Mouse (Mus musculus) limb, embryonic 11.5 days (tissue): ENCODE data around the gene Cd7. TPM values are rescaled to one million over a fixed set of nuclear protein-coding genes. Genes with fewer than 3 reads are reported as not detected.
"Not testable (repeated sequence)": the region's sequence is repeated elsewhere in the genome, so short reads cannot be mapped to it uniquely, and the experiment has no call there.

Source experiments
- ATAC-seq: fragments of 200-750 bp; cut with Nextera tagmentation; 2 replicates; pipeline ENCODE4 v1.8.0; 2017; ENCODE audit warnings: low read depth; ENCODE audit not compliant: insufficient number of reproducible peaks, low FRiP score, low TSS enrichment
- DNase-seq: peaks from one replicate; pipeline ENCODE4 v3.0.0-alpha.2; 2015; ENCODE audit warnings: low spot score
- H3K27ac ChIP-seq: fragments of 300-500 bp; sonication (generic); replicated peaks from 2 replicates; pipeline ENCODE4 v1.5.1; 2014; ENCODE audit warnings: low read depth, mild to moderate bottlenecking, low read length
- H3K27me3 ChIP-seq: fragments of 300-500 bp; sonication (generic); 2 replicates; pipeline ENCODE4 v1.6.1; 2014; ENCODE audit warnings: mild to moderate bottlenecking, low read length, mixed read lengths; ENCODE audit not compliant: control insufficient read depth, insufficient read depth
- H3K36me3 ChIP-seq: fragments of 300-500 bp; sonication (generic); 2 replicates; pipeline ENCODE4 v1.6.1; 2014; ENCODE audit warnings: mild to moderate bottlenecking, low read length, moderate library complexity, mixed read lengths; ENCODE audit not compliant: control insufficient read depth, insufficient read depth
- H3K4me1 ChIP-seq: fragments of 300-500 bp; sonication (generic); 2 replicates; pipeline ENCODE4 v1.6.1; 2014; ENCODE audit warnings: low read length, mixed read lengths; ENCODE audit not compliant: control insufficient read depth, insufficient read depth
- H3K4me2 ChIP-seq: fragments of 300-500 bp; sonication (generic); 2 replicates; pipeline ENCODE4 v1.6.1; 2014; ENCODE audit warnings: low read depth, mild to moderate bottlenecking, moderate library complexity; ENCODE audit not compliant: severe bottlenecking
- H3K4me3 ChIP-seq: fragments of 300-500 bp; sonication (generic); 2 replicates; pipeline ENCODE4 v1.5.1; 2014; ENCODE audit warnings: low read depth, low read length
- H3K9ac ChIP-seq: fragments of 300-500 bp; sonication (generic); 2 replicates; pipeline ENCODE4 v1.6.1; 2014; ENCODE audit warnings: mild to moderate bottlenecking, low read length
- H3K9me3 ChIP-seq: fragments of 300-500 bp; sonication (generic); 2 replicates; pipeline ENCODE4 v1.6.1; 2016; ENCODE audit warnings: low read length; ENCODE audit not compliant: control insufficient read depth
- WGBS: fragments of 180-500 bp; shearing (Covaris S2); extraction: QIAGEN DNeasy Blood & Tissue Kit; methylation state at CpG from one replicate; pipeline ENCODE4 v1.1.7; 2014; 5-methylcytosine and 5-hydroxymethylcytosine counted together
- polyA plus RNA-seq: library from polyadenylated mRNA; unstranded; fragments of >200 nt; fragmentation: Nextera tagmentation; extraction: Ambion mirVana; gene quantifications from 2 replicates; pipeline ENCODE4 v1.2.1, GENCODE M21; 2014

Gene Cd7
- polyA plus RNA-seq, 1 experiment from 2014 or later, result not detected

DNA sequence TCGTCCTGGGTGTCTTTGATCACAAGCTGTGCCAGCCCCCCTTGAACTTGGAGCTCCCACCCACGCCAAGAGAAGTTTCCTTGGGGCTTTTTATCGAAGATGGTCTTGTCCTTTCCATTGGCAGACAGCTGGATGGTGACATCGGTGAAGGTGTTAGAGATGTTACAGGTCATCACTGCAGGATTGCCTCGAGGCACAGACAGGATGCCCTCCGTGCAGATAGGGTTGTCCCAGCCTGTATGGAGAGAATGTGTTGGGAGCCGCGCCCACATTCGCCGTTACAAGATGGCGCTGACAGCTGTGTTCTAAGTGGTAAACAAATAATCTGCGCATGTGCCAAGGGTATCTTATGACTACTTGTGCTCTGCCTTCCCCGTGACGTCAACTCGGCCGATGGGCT is 30.4 kb upstream of the Cd7 start:
- DNase-seq, H3K27ac ChIP-seq, ATAC-seq, H3K27me3 ChIP-seq, H3K9me3 ChIP-seq, H3K9ac ChIP-seq, H3K4me1 ChIP-seq, H3K36me3 ChIP-seq, H3K4me2 ChIP-seq, H3K4me3 ChIP-seq: not testable (repeated sequence)
- 91% methylated on average over 11 of the region's 16 CpGs for WGBS

DNA sequence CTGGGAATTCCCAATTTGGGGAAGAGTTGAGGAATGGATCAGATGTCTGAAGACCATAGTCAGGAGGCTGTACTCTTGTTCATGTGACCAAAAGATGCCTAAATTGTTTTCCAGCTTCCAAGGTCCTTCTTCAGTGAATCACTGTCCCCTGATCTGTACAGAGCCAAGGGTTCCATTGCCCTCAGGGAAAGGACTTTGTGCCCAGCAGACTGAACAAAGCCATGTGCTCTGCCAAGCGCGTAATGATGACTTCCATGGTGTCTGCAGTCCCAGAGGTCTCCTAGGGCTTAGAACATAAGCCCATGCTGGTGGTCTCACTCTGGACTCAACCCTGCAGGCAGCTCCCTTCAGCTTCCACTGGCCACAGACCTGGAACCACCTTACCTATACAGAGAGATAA is 28.7 kb upstream of the Cd7 start:
- Histone ChIP-seq H3K9me3 (no peaks in the 10 kb centered on the region), H3K4me1 (no peaks in the 10 kb centered on the region), H3K4me2 (no peak overlapping the region), H3K27ac (no peak overlapping the region), H3K4me3 (no peak overlapping the region), H3K36me3 (no peaks in the 10 kb centered on the region), H3K9ac (no peak overlapping the region), H3K27me3 (no peaks in the 10 kb centered on the region)
- WGBS, result 95% methylated on average over 2 of the region's 2 CpGs
- no peak for DNase-seq
- ATAC-seq, result no peak

DNA sequence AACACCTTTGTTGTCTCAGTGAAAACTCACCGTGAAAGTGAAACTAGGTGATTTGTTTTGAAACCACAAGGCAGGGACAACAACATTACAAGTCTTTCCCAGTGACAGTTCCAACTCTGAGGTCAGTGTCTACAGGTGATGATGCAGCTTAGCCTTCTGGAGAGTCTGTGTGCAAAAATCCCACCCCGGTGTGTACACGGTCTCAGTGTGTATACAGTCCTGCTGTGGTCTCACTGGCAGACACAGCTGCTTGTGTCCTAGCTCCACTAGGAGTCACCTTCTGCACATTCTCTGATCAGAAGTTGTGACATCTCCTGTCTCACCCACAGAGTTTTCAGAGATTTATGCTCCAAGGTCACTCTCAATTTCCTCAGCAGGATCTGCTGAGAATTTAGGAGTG is 25.0 kb upstream of the Cd7 start:
- ATAC-seq (no peak), DNase-seq (no peak)
- Histone ChIP-seq H3K4me2 (no peak overlapping the region), H3K27me3 (no peaks in the 10 kb centered on the region), H3K4me1 (no peaks in the 10 kb centered on the region), H3K9ac (no peak overlapping the region), H3K4me3 (no peak overlapping the region), H3K36me3 (no peaks in the 10 kb centered on the region), H3K9me3 (no peaks in the 10 kb centered on the region), H3K27ac (no peak overlapping the region)
- WGBS, result 86% methylated on average over 3 of the region's 3 CpGs

DNA sequence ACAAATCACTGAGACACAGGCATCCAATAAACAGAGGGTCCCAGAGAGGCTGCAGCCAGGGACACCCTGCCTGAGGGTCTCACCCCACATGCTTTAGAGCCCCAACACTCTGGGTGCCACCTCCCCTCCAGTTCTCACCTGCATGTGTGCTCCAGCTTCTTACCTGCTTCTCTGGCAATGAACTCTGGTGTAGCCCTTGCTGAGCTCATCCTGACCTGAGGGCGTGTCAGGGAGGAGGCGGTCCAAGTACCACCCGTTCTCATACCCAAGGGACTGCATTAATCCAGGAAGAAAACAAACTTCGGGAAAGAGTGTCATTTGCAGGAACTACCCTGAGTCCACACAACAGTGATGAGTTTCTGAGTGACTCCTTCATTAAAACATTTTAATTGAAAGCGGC is 24.2 kb upstream of the Cd7 start, which contains the start of gene Sectm1b:
Sectm1b (minus strand) TSS at position 191 of the 400 bp plus-strand sequence.
- H3K27me3 ChIP-seq, result no peaks in the 10 kb centered on the region
- no peaks in the 10 kb centered on the region for H3K9me3 ChIP-seq
- H3K4me3 ChIP-seq, result no peak within 1 kb of the TSS
- no peak within 1 kb of the TSS for H3K9ac ChIP-seq
- DNase-seq, result no peak
- ATAC-seq, result no peak
- H3K27ac ChIP-seq, result no peak within 1 kb of the TSS
- 77% methylated on average over 5 of the region's 5 CpGs for WGBS
- no peaks in the 10 kb centered on the region for H3K36me3 ChIP-seq
- no peak within 1 kb of the TSS for H3K4me2 ChIP-seq
- H3K4me1 ChIP-seq, result no peaks in the 10 kb centered on the region

DNA sequence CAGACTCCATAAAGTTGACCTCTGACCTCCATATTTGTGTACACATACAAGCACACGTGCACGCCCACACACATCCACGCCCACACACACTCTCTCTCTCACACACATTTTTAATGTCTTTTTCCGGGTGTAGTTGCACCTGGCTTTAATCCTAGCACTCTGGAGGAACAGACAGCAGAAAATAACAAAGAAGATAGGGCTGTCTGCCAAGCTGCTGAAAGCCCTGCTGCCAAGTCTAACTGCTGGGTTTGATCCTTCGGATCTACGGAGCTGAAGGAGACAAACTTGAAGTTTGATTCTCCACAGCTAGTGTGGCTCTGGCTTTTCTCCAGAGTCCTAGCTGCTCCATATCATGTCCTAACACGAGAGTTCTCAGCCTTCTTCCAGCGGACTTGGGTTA is 22.4 kb upstream of the Cd7 start:
- Histone ChIP-seq H3K4me1 (no peaks in the 10 kb centered on the region), H3K4me2 (no peak overlapping the region), H3K9ac (no peak overlapping the region), H3K36me3 (no peaks in the 10 kb centered on the region), H3K27ac (no peak overlapping the region), H3K27me3 (no peaks in the 10 kb centered on the region), H3K4me3 (no peak overlapping the region), H3K9me3 (no peaks in the 10 kb centered on the region)
- WGBS, result 84% methylated on average over 8 of the region's 8 CpGs
- ATAC-seq (no peak), DNase-seq (no peak)

DNA sequence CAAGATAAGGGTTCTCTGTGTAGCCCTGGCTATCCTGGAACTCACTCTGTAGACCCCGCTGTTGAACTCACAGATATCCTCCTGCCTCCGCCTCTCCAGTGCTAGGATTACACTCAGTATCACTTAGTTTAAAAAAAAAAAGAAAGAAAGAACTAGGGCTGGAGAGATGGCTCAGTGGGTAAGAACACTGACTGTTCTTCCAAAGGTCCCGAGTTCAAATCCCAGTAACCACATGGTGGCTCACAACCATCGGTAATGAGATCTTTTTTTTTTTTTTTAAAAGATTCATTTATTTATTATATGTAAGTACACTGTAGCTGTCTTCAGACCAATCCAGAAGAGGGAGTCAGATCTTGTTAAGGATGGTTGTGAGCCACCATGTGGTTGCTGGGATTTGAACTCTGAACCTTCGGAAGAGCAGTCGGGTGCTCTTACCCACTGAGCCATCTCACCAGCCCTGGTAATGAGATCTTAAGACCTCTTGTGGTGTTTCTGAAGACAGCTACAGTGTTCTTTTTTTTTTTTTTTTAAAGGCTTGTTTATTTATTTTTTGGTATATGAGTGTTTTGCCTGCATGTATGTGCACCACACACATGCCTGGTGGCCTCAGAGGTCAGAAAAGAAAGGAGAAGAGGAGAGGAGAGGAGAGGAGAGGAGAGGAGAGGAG is 21.3 kb upstream of the Cd7 start:
- not testable (repeated sequence) for H3K36me3 ChIP-seq, H3K27ac ChIP-seq, H3K4me3 ChIP-seq, H3K4me2 ChIP-seq, H3K27me3 ChIP-seq, ATAC-seq, H3K9ac ChIP-seq, H3K9me3 ChIP-seq, H3K4me1 ChIP-seq, DNase-seq
- 96% methylated on average over 6 of the region's 6 CpGs for WGBS

DNA sequence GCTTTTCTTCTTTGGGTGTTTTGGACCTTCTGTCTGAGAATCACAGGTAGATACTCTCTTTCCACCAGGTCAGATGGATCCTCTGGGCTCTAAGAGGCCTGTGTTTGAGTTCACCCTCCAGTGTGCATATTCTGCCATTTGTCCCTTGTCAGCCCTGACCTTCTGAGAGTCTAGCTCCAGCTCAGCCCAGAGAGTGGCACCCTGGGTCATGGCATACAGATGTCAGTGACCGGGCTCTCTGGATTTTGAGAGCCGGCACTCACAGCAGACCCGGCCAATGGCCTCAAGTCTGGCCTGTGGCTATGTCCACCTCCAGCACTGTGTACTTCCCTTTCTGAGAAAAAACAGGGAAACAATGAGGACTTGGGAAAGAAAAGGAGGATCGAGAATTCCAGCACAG is 20.3 kb upstream of the Cd7 start:
- Histone ChIP-seq H3K9ac (no peak overlapping the region), H3K4me3 (no peak overlapping the region), H3K4me1 (no peaks in the 10 kb centered on the region), H3K27ac (no peak overlapping the region), H3K9me3 (no peaks in the 10 kb centered on the region), H3K27me3 (no peaks in the 10 kb centered on the region), H3K4me2 (no peak overlapping the region), H3K36me3 (no peaks in the 10 kb centered on the region)
- ATAC-seq (no peak), DNase-seq (no peak)
- 89% methylated on average over 4 of the region's 4 CpGs for WGBS

DNA sequence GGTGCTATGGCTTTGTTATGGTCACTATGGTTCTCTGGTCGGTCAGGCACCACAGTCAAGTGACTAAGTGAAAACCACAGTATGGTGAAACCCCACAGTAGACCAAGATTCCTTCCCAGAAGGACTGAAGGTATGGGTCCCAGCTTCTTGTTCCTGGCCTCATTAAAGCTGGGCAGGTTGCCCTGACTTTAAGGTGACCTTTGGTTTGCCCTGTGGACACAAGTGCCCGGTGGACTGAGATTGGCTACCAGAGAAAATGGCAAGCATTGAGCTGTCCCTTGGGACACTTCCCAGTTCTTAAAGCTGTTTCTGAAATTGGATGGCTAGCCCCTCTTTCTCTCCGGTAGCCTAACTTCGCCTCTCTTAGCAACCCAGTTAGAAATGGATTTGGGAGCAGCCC is 19.7 kb upstream of the Cd7 start:
- WGBS, result 93% methylated on average over 4 of the region's 4 CpGs

DNA sequence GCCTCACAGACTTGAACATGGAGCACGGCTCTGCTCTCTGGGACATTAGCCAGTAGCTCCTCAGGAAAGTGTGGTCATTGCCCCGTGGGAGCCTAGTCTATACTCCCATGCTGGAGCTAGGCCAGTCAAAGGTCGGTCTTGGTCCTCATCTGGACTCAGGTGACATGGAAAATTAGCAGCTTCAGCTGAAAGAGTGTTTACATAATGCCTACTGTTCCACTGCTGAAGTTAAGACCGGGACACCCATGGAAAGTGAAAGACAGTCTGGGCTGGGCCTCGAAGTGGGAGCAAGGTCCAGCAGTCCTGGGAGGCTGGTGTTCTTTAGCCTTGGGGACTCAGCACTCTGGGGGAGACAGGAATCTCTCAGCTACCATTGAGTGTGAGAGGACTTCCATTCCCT is 18.9 kb upstream of the Cd7 start:
- Histone ChIP-seq H3K4me3 (no peak overlapping the region), H3K4me1 (no peaks in the 10 kb centered on the region), H3K9me3 (no peaks in the 10 kb centered on the region), H3K27ac (no peak overlapping the region), H3K4me2 (no peak overlapping the region), H3K27me3 (no peaks in the 10 kb centered on the region), H3K9ac (no peak overlapping the region), H3K36me3 (no peaks in the 10 kb centered on the region)
- DNase-seq, result no peak
- no peak for ATAC-seq
- 80% methylated on average over 5 of the region's 5 CpGs for WGBS

More for the DNA sequence above, 19.7 kb upstream of the Cd7 start:
- H3K9me3 ChIP-seq, result no peaks in the 10 kb centered on the region
- H3K9ac ChIP-seq, result no peak overlapping the region
- H3K4me1 ChIP-seq, result no peaks in the 10 kb centered on the region
- ATAC-seq (no peak), DNase-seq (no peak)
- no peak overlapping the region for H3K4me3 ChIP-seq
- H3K27ac ChIP-seq, result no peak overlapping the region
- no peak overlapping the region for H3K4me2 ChIP-seq
- no peaks in the 10 kb centered on the region for H3K36me3 ChIP-seq
- no peaks in the 10 kb centered on the region for H3K27me3 ChIP-seq
